Mouse (Mus musculus) heart, postnatal 0 days (tissue): ENCODE data around the gene St6galnac3. TPM values are rescaled to one million over a fixed set of nuclear protein-coding genes. Genes with fewer than 3 reads are reported as not detected.

Experiments used
- ATAC-seq: fragments of 200-750 bp; cut with Nextera tagmentation; 2 replicates; pipeline ENCODE4 v1.8.0; 2017; ENCODE audit warnings: low read depth, moderate number of reproducible peaks, moderate library complexity; ENCODE audit not compliant: insufficient read depth
- DNase-seq: peaks from one replicate; pipeline ENCODE4 v3.0.0-alpha.2; 2016; ENCODE audit warnings: low spot score
- H3K27ac ChIP-seq: fragments of 300-500 bp; sonication (generic); 2 replicates; pipeline ENCODE4 v1.5.1; 2014; ENCODE audit warnings: low read depth, mild to moderate bottlenecking
- H3K27me3 ChIP-seq: fragments of 300-500 bp; sonication (generic); 2 replicates; pipeline ENCODE4 v1.6.1; 2014; ENCODE audit warnings: low read length, mixed read lengths; ENCODE audit not compliant: control insufficient read depth, insufficient read depth
- H3K36me3 ChIP-seq: fragments of 300-500 bp; sonication (generic); replicated peaks from 2 replicates; pipeline ENCODE4 v1.6.1; 2014; ENCODE audit warnings: low read length, mixed read lengths; ENCODE audit not compliant: control insufficient read depth, insufficient read depth
- H3K4me1 ChIP-seq: fragments of 300-500 bp; sonication (generic); 2 replicates; pipeline ENCODE4 v1.6.1; 2014; ENCODE audit warnings: antibody characterized with exemption; ENCODE audit not compliant: control insufficient read depth, insufficient read depth
- H3K4me2 ChIP-seq: fragments of 300-500 bp; sonication (generic); 2 replicates; pipeline ENCODE4 v1.6.1; 2014; ENCODE audit warnings: low read depth, mild to moderate bottlenecking, low read length, moderate library complexity
- H3K4me3 ChIP-seq: fragments of 300-500 bp; sonication (generic); 2 replicates; pipeline ENCODE4 v1.5.1; 2014; ENCODE audit warnings: low read depth, low read length
- H3K9ac ChIP-seq: fragments of 300-500 bp; sonication (generic); replicated peaks from 2 replicates; pipeline ENCODE4 v1.6.1; 2014; ENCODE audit warnings: low read depth, low read length, mixed read lengths
- H3K9me3 ChIP-seq: fragments of 300-500 bp; sonication (generic); replicated peaks from 2 replicates; pipeline ENCODE4 v1.6.1; 2016; ENCODE audit warnings: low read length; ENCODE audit not compliant: control insufficient read depth
- CTCF ChIP-seq: IDR thresholded peaks from 2 replicates; pipeline ENCODE4 v1.5.1; 2016; ENCODE audit warnings: antibody characterized with exemption, control low read depth, low read depth
- EP300 ChIP-seq: IDR thresholded peaks from 2 replicates; pipeline ENCODE4 v1.6.1; 2016; ENCODE audit warnings: antibody characterized with exemption, low read depth
- WGBS: fragments of 180-500 bp; shearing (Covaris S2); extraction: QIAGEN DNeasy Blood & Tissue Kit; methylation state at CpG from one replicate; pipeline ENCODE4 v1.1.7; 2014; 5-methylcytosine and 5-hydroxymethylcytosine counted together
- polyA plus RNA-seq: library from polyadenylated mRNA; unstranded; fragments of >200 nt; fragmentation: Nextera tagmentation; extraction: Ambion mirVana; gene quantifications from 2 replicates; pipeline ENCODE4 v1.2.1, GENCODE M21; 2015
- total RNA-seq: library from RNA; depleted of rRNA; stranded (reverse); fragments of >200 nt; gene quantifications from 2 replicates; pipeline ENCODE4 v1.2.3, GENCODE M21; 2014; ENCODE audit warnings: low replicate concordance

St6galnac3 gene
- total and polyA plus RNA-seq, 2 experiments from 2014 or later, result 9.7 to 22.5 TPM

DNA sequence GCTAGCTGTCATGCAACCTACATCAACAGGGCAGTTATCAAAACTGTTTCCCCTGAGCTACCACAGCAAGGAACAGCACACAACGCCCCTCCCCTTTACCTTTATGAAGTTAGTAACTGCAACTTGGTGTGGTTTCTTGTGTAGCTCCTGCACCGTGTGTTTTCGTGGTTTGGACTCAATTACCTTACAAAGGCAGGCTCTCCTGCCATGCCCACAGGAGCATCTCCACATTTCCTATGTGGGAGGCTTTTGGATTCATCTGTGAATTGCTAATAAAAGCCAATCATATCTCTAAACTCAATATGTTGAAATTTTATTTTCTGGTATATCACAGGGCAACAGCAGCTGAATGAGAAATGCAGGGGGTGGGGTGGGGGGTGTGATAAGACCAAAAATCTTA is 144.8 kb downstream of the St6galnac3 start:
- no peaks in the 10 kb centered on the region for H3K4me1 ChIP-seq
- ATAC-seq (no peak), DNase-seq (no peak)
- H3K36me3 ChIP-seq, result no peaks in the 10 kb centered on the region
- H3K27ac ChIP-seq, result no peak overlapping the region
- no peak overlapping the region for H3K9ac ChIP-seq
- H3K9me3 ChIP-seq, result no peaks in the 10 kb centered on the region
- TF ChIP-seq CTCF (no peak), EP300 (no peak)
- no peaks in the 10 kb centered on the region for H3K27me3 ChIP-seq
- H3K4me2 ChIP-seq, result no peak overlapping the region
- no peak overlapping the region for H3K4me3 ChIP-seq
- WGBS, result 77% methylated on average over 3 of the region's 3 CpGs

DNA sequence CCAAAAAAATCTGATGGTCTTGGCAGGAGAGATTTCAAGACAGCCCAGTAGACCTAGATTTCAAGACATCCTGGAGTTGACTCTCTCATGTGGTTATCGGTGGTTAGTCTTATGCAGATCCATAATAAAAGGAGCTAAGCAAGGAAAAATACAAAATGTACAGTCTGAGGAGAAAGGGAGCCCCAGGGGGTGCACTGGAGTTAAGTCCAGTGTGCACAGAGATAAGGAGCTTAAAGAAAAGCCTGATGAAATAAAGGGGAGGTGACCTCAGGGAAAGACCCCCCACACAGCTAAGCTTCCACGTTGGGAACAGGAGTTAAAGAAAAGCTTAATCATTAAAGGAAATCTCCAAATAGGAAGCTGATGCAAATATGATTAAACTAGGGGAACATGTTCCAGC is 147.7 kb downstream of the St6galnac3 start:
- Histone ChIP-seq H3K27me3 (no peaks in the 10 kb centered on the region), H3K4me3 (no peak overlapping the region), H3K9me3 (no peaks in the 10 kb centered on the region), H3K4me1 (no peaks in the 10 kb centered on the region), H3K4me2 (no peak overlapping the region), H3K27ac (no peak overlapping the region), H3K9ac (no peak overlapping the region), H3K36me3 (no peaks in the 10 kb centered on the region)
- no peak for ATAC-seq
- no peak for TF ChIP-seq CTCF
- no peak for TF ChIP-seq EP300
- WGBS, result 67% methylated on average over 2 of the region's 2 CpGs
- no peak for DNase-seq

GRCm38 (mm10) chr3:153571152-153571551 is 153.8 kb downstream of the St6galnac3 start:
- no peak for DNase-seq
- no peak for ATAC-seq
- no peak overlapping the region for H3K27ac ChIP-seq
- H3K27me3 ChIP-seq, result no peaks in the 10 kb centered on the region
- H3K9ac ChIP-seq, result no peak overlapping the region
- H3K4me3 ChIP-seq, result no peak overlapping the region
- no peak overlapping the region for H3K4me2 ChIP-seq
- TF ChIP-seq CTCF, result no peak
- no peak for TF ChIP-seq EP300
- WGBS, result 76% methylated on average over 11 of the region's 11 CpGs
- H3K36me3 ChIP-seq, result no peaks in the 10 kb centered on the region
- no peaks in the 10 kb centered on the region for H3K4me1 ChIP-seq
- no peaks in the 10 kb centered on the region for H3K9me3 ChIP-seq

- 60% methylated on average over 3 of the region's 3 CpGs for WGBS
- no peak for DNase-seq
- TF ChIP-seq EP300 (no peak), CTCF (no peak)
- Histone ChIP-seq H3K4me1 (no peaks in the 10 kb centered on the region), H3K36me3 (no peaks in the 10 kb centered on the region), H3K27me3 (no peaks in the 10 kb centered on the region), H3K9me3 (no peaks in the 10 kb centered on the region), H3K4me2 (no peak overlapping the region), H3K27ac (no peak overlapping the region), H3K4me3 (no peak overlapping the region), H3K9ac (no peak overlapping the region)
- ATAC-seq, result no peak
Measured at GRCm38 (mm10) chr3:153568815-153569214, 156.2 kb downstream of the St6galnac3 start.

- WGBS, result 58% methylated on average over 3 of the region's 3 CpGs
- no peak for ATAC-seq
- no peaks in the 10 kb centered on the region for H3K27me3 ChIP-seq
- no peaks in the 10 kb centered on the region for H3K36me3 ChIP-seq
- no peaks in the 10 kb centered on the region for H3K9me3 ChIP-seq
- DNase-seq, result no peak
- no peak overlapping the region for H3K4me3 ChIP-seq
- no peak for TF ChIP-seq EP300
- TF ChIP-seq CTCF, result 0 out of 2 replicates have a peak, but pooled peaks have one; percentile 2
- no peak overlapping the region for H3K4me2 ChIP-seq
- no peak overlapping the region for H3K27ac ChIP-seq
- no peaks in the 10 kb centered on the region for H3K4me1 ChIP-seq
- no peak overlapping the region for H3K9ac ChIP-seq
Measured at GRCm38 (mm10) chr3:153567913-153568312, 157.1 kb downstream of the St6galnac3 start.

DNA sequence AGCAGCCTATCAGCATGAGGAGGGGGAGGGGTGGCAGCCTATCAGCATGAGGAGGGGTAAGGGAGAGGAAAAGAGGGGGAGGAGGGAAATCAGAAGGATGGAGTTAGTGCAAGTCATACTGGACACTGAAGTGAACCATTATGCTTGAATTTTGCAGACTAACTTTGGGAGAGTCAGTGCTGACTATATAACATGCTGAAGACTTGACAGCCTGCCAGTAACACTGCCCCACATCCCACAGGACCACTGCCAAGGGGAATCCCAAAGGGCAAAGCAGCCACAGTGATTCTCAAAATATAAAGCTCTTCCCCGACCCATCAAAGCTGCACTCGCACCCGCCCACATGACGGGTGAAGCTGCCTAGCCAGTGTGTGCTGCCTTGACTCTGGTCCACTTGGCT is 157.5 kb downstream of the St6galnac3 start:
- DNase-seq (no peak), ATAC-seq (no peak)
- H3K9ac ChIP-seq, result no peak overlapping the region
- no peaks in the 10 kb centered on the region for H3K27me3 ChIP-seq
- WGBS, result 57% methylated on average over 4 of the region's 4 CpGs
- no peaks in the 10 kb centered on the region for H3K36me3 ChIP-seq
- H3K4me3 ChIP-seq, result no peak overlapping the region
- no peak overlapping the region for H3K4me2 ChIP-seq
- no peaks in the 10 kb centered on the region for H3K4me1 ChIP-seq
- TF ChIP-seq EP300 (no peak), CTCF (no peak)
- no peaks in the 10 kb centered on the region for H3K9me3 ChIP-seq
- H3K27ac ChIP-seq, result no peak overlapping the region
